Mouse (Mus musculus): ENCODE data around the gene Myo18b. TPM values are rescaled to one million over a fixed set of nuclear protein-coding genes. Genes with fewer than 3 reads are reported as not detected.

Gene Myo18b
- total RNA-seq, 1 experiment, result 2.3 TPM

DNA sequence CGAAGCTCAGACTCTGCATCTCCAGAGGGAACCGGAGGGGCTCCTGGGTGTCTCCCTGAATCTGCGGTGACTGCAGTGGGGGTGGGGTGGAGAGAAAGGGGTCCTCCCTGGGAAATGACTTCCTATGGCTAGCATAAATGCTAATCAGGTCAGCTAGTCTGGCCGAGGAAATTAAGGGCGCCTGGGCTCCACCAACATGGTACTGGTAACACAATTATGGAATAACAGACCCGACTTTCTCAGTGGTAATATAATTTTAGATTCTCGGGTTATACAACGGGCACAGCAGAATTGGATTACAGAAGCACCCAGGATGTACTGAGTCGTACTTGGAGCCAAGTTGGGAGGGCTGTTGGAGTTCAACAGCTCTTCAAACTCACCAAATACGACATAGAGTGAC lies 40.5 kb upstream of the Myo18b start:
- DNase-seq (ENCODE audit: low read depth, low spot score), result no peak
- no peak overlapping the region for H3K27ac ChIP-seq (ENCODE audit: insufficient read depth, low read depth, low read length, poor library complexity, severe bottlenecking)
- H3K9ac ChIP-seq (ENCODE audit: insufficient read depth, low read depth, low read length, poor library complexity, severe bottlenecking), result no peak overlapping the region
- TF ChIP-seq ZC3H11A (IDR thresholded peaks at IDR 0.05; ENCODE audit: borderline replicate concordance, low read depth, low read length), result no peak
- no peak for TF ChIP-seq ZNF384 (IDR thresholded peaks at IDR 0.05; ENCODE audit: low read depth, low read length)
- TF ChIP-seq HCFC1 (IDR thresholded peaks at IDR 0.05; ENCODE audit: borderline replicate concordance, insufficient read depth, low read length), result no peak
- H3K9me3 ChIP-seq (ENCODE audit: control insufficient read depth, insufficient read depth, low read depth, low read length), result no peaks in the 10 kb centered on the region
- H3K4me3 ChIP-seq (ENCODE audit: insufficient read depth in 1 of 2, low read depth in 1 of 2, low read length in 2 of 2, poor library complexity in 1 of 2, severe bottlenecking in 1 of 2), result no peak overlapping the region
- in situ Hi-C loops (cut with MboI; ENCODE audit: low sequenced_read_pairs in 2 of 2, unreplicated experiment in 2 of 2), result no loop called here
- H3K4me1 ChIP-seq (ENCODE audit: control insufficient read depth in 2 of 2, insufficient read depth in 2 of 2, low read length in 2 of 2, poor library complexity in 1 of 2), result no peaks in the 10 kb centered on the region
- peaks cover 1% of the 10 kb centered on the region; the same call in 1 of the 2 replicates for H3K36me3 ChIP-seq (ENCODE audit: control insufficient read depth, insufficient read depth, low read length, poor library complexity, severe bottlenecking)

DNA sequence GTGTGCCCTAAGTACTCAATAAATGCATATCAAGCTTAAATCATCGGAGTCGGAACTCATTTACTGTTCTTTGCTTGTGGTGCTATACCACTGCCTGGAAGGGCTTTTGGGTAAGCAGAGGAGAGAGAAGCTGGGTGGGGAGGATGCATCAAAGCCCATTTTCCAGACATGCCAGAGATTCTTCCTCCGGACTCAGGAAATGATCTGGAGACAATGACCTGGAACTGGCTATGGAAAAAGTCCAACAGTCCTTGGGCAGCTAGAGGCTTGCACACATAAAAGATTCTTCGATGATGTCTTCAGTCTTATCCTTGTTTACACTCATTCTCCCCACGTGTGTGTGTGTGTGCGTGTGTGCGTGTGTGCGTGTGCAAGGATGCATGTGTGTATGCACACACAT lies 39.3 kb upstream of the Myo18b start:
- Histone ChIP-seq H3K36me3 (ENCODE audit: control insufficient read depth, insufficient read depth, low read length, poor library complexity, severe bottlenecking) (peaks cover 1% of the 10 kb centered on the region; the same call in 1 of the 2 replicates), H3K27ac (ENCODE audit: insufficient read depth, low read depth, low read length, poor library complexity, severe bottlenecking) (no peak overlapping the region), H3K4me1 (ENCODE audit: control insufficient read depth in 2 of 2, insufficient read depth in 2 of 2, low read length in 2 of 2, poor library complexity in 1 of 2) (no peaks in the 10 kb centered on the region), H3K9ac (ENCODE audit: insufficient read depth, low read depth, low read length, poor library complexity, severe bottlenecking) (no peak overlapping the region), H3K9me3 (ENCODE audit: control insufficient read depth, insufficient read depth, low read depth, low read length) (no peaks in the 10 kb centered on the region), H3K4me3 (ENCODE audit: insufficient read depth in 1 of 2, low read depth in 1 of 2, low read length in 2 of 2, poor library complexity in 1 of 2, severe bottlenecking in 1 of 2) (no peak overlapping the region)
- DNase-seq (ENCODE audit: low read depth, low spot score), result no peak
- no peak for TF ChIP-seq MAFK (IDR thresholded peaks at IDR 0.05; ENCODE audit: insufficient read depth, low read depth, low read length)
- TF ChIP-seq HCFC1 (IDR thresholded peaks at IDR 0.05; ENCODE audit: borderline replicate concordance, insufficient read depth, low read length), result no peak
- no peak for TF ChIP-seq ZC3H11A (IDR thresholded peaks at IDR 0.05; ENCODE audit: borderline replicate concordance, low read depth, low read length)
- no peak for TF ChIP-seq ZNF384 (IDR thresholded peaks at IDR 0.05; ENCODE audit: low read depth, low read length)
- no peak for TF ChIP-seq CHD2 (IDR thresholded peaks at IDR 0.05; ENCODE audit: low read depth, low read length)
- in situ Hi-C loops (cut with MboI; ENCODE audit: low sequenced_read_pairs in 2 of 2, unreplicated experiment in 2 of 2), result no loop called here

DNA sequence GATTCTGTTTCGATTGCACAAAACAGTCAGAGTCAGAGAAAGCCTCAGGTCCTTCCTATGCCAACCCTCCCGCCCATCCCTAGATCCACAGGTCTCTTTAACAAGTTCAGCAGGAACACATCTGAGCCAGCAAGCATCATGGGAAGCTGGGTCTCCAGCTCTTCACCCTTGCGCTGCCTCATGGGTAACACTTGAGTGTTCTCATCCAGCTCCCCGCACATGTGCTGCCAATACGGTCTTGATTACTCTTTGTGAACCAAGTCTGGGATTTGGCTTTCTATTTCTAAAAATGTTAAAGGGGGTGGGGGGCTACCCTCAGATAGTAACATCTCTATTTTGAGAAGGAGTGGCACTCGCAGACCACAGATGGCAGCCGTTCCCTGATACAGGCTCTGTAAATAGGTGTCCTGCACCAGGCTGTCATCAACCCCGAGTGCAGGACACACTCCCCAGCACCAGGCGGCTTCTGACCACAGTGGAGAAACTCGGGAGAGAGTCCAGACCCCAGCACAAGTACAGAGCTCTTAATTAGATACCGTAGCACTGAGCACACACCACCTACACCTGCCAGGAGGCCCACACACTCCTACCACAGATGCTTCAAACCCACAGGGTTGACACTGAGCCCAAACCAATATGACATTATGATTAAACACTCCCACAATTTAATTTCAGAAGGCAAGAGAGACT lies 36.9 kb upstream of the Myo18b start:
- Histone ChIP-seq H3K4me1 (ENCODE audit: control insufficient read depth in 2 of 2, insufficient read depth in 2 of 2, low read length in 2 of 2, poor library complexity in 1 of 2) (no peaks in the 10 kb centered on the region), H3K36me3 (ENCODE audit: control insufficient read depth, insufficient read depth, low read length, poor library complexity, severe bottlenecking) (peaks cover 1% of the 10 kb centered on the region; the same call in 1 of the 2 replicates), H3K9ac (ENCODE audit: insufficient read depth, low read depth, low read length, poor library complexity, severe bottlenecking) (no peak overlapping the region), H3K4me3 (ENCODE audit: insufficient read depth in 1 of 2, low read depth in 1 of 2, low read length in 2 of 2, poor library complexity in 1 of 2, severe bottlenecking in 1 of 2) (no peak overlapping the region), H3K9me3 (ENCODE audit: control insufficient read depth, insufficient read depth, low read depth, low read length) (no peaks in the 10 kb centered on the region), H3K27ac (ENCODE audit: insufficient read depth, low read depth, low read length, poor library complexity, severe bottlenecking) (no peak overlapping the region)
- no peak for DNase-seq (ENCODE audit: low read depth, low spot score)
- no peak for TF ChIP-seq ZC3H11A (IDR thresholded peaks at IDR 0.05; ENCODE audit: borderline replicate concordance, low read depth, low read length)
- no peak for TF ChIP-seq ZNF384 (IDR thresholded peaks at IDR 0.05; ENCODE audit: low read depth, low read length)
- no peak for TF ChIP-seq MAFK (IDR thresholded peaks at IDR 0.05; ENCODE audit: insufficient read depth, low read depth, low read length)
- TF ChIP-seq CHD2 (IDR thresholded peaks at IDR 0.05; ENCODE audit: low read depth, low read length), result no peak
- no peak for TF ChIP-seq HCFC1 (IDR thresholded peaks at IDR 0.05; ENCODE audit: borderline replicate concordance, insufficient read depth, low read length)
- in situ Hi-C loops (cut with MboI; ENCODE audit: low sequenced_read_pairs in 2 of 2, unreplicated experiment in 2 of 2), result no loop called here

DNA sequence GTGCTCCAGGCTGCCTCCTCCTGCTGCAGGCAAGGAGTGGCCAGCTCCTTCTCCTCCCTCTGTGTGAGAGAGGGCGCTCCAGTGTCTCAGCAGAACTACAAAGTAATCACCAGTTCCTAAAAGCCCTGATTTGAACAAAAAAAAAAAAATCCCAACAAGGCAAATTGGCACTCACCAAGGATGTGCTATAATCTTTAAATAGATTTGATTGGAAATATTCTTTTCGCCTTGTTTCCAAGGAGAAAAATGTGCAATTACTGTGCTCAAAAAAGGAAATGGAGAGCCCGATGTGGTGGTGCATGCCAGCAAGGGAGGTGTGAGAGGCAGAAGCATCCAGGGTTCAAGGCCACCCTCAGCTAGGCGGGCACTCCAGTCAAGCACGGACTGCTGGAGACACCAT lies 35.7 kb upstream of the Myo18b start:
- TF ChIP-seq ZC3H11A (IDR thresholded peaks at IDR 0.05; ENCODE audit: borderline replicate concordance, low read depth, low read length) (no peak), HCFC1 (IDR thresholded peaks at IDR 0.05; ENCODE audit: borderline replicate concordance, insufficient read depth, low read length) (no peak), MAFK (IDR thresholded peaks at IDR 0.05; ENCODE audit: insufficient read depth, low read depth, low read length) (no peak), CHD2 (IDR thresholded peaks at IDR 0.05; ENCODE audit: low read depth, low read length) (no peak), ZNF384 (IDR thresholded peaks at IDR 0.05; ENCODE audit: low read depth, low read length) (no peak)
- Histone ChIP-seq H3K27ac (ENCODE audit: insufficient read depth, low read depth, low read length, poor library complexity, severe bottlenecking) (no peak overlapping the region), H3K9me3 (ENCODE audit: control insufficient read depth, insufficient read depth, low read depth, low read length) (no peaks in the 10 kb centered on the region), H3K36me3 (ENCODE audit: control insufficient read depth, insufficient read depth, low read length, poor library complexity, severe bottlenecking) (peaks cover 1% of the 10 kb centered on the region; the same call in 1 of the 2 replicates), H3K9ac (ENCODE audit: insufficient read depth, low read depth, low read length, poor library complexity, severe bottlenecking) (no peak overlapping the region), H3K4me1 (ENCODE audit: control insufficient read depth in 2 of 2, insufficient read depth in 2 of 2, low read length in 2 of 2, poor library complexity in 1 of 2) (no peaks in the 10 kb centered on the region), H3K4me3 (ENCODE audit: insufficient read depth in 1 of 2, low read depth in 1 of 2, low read length in 2 of 2, poor library complexity in 1 of 2, severe bottlenecking in 1 of 2) (no peak overlapping the region)
- in situ Hi-C loops (cut with MboI; ENCODE audit: low sequenced_read_pairs in 2 of 2, unreplicated experiment in 2 of 2), result no loop called here
- no peak for DNase-seq (ENCODE audit: low read depth, low spot score)

Measured in ES-E14 (cell line).